8 mouse cellular contexts compared by ENCODE assay signal in the genomic region with DNA sequence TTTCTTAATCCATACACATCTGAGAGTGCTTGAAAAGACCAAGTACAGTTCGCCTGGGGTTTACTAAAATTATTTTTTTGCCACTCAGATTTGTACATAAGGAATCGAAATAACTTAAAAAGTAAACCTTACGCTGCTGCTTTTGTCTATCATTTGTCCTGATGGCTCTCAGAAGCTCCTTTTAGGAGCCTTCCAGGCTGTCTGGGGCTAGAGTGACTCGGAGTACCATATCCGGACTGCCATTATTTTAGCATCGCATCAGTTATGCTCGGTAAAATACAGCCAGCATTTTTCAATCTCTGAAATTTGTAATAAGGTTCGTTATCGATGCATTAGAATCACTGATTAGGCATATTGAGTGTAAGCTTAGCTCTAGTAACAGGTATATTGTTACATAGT. TPM values are rescaled to one million over a fixed set of nuclear protein-coding genes. Genes with fewer than 3 reads are reported as not detected.
DNase-seq lines count a peak whose midpoint lies in the region; ATAC-seq and TF ChIP-seq lines count a peak whose summit lies in the region.

No protein-coding gene starts in this region.

- 79% methylated on average over 9 of the region's 9 CpGs for WGBS in kidney, postnatal 0 days
- WGBS in embryonic facial prominence, embryonic 14.5 days = 78% methylated on average over 9 of the region's 9 CpGs
- WGBS in intestine, embryonic 14.5 days = 78% methylated on average over 9 of the region's 9 CpGs
- 75% methylated on average over 9 of the region's 9 CpGs for WGBS in midbrain, postnatal 0 days

- peak overlapping the region; percentile 30 for H3K4me2 ChIP-seq in kidney, postnatal 0 days (ENCODE audit: low read length)
- H3K4me2 ChIP-seq in embryonic facial prominence, embryonic 14.5 days (ENCODE audit: low read depth, low read length) = peak overlapping the region; percentile 52
- peak overlapping the region; percentile 51 for H3K4me2 ChIP-seq in intestine, embryonic 14.5 days (ENCODE audit: low read length)
- peak overlapping the region; percentile 42 for H3K4me2 ChIP-seq in midbrain, postnatal 0 days (ENCODE audit: low read depth, low read length, poor library complexity, severe bottlenecking)

- peak overlapping the region; percentile 61 for H3K27ac ChIP-seq in kidney, postnatal 0 days
- peak overlapping the region; percentile 95 for H3K27ac ChIP-seq in embryonic facial prominence, embryonic 14.5 days (replicated peaks; ENCODE audit: low read depth, low read length)
- peak overlapping the region; percentile 87 for H3K27ac ChIP-seq in intestine, embryonic 14.5 days (ENCODE audit: low read depth)
- H3K27ac ChIP-seq in midbrain, postnatal 0 days (ENCODE audit: low read depth, low read length) = peak overlapping the region; percentile 63

- no peak for TF ChIP-seq CTCF in kidney, postnatal 0 days (IDR thresholded peaks at IDR 0.05; ENCODE audit: low read depth)
- no peak for TF ChIP-seq CTCF in midbrain, postnatal 0 days (IDR thresholded peaks at IDR 0.05)

- ATAC-seq in kidney, postnatal 0 days (replicated peaks; ENCODE audit: low FRiP score, low read depth) = no peak
- no peak for ATAC-seq in embryonic facial prominence, embryonic 14.5 days (ENCODE audit: low read depth)
- no peak for ATAC-seq in intestine, embryonic 14.5 days (replicated peaks; ENCODE audit: low FRiP score, low TSS enrichment, low read depth)
- ATAC-seq in midbrain, postnatal 0 days (ENCODE audit: low FRiP score) = no peak
- ATAC-seq in activated CD4-positive, CD25-positive, alpha-beta regulatory T cell, adult 4 months = no peak
- no peak for ATAC-seq in megakaryocyte-erythroid progenitor cell, adult 5-6 weeks (replicated peaks; ENCODE audit: low FRiP score, low TSS enrichment, poor library complexity, severe bottlenecking)

- no peaks in the 10 kb centered on the region for H3K27me3 ChIP-seq in kidney, postnatal 0 days (ENCODE audit: insufficient read depth, low read length)
- no peaks in the 10 kb centered on the region for H3K27me3 ChIP-seq in embryonic facial prominence, embryonic 14.5 days (replicated peaks; ENCODE audit: control insufficient read depth, insufficient read depth, low read length)
- H3K27me3 ChIP-seq in intestine, embryonic 14.5 days (replicated peaks; ENCODE audit: control insufficient read depth, insufficient read depth, low read length) = no peaks in the 10 kb centered on the region
- no peaks in the 10 kb centered on the region for H3K27me3 ChIP-seq in midbrain, postnatal 0 days (ENCODE audit: insufficient read depth, low read length)

- no peaks in the 10 kb centered on the region for H3K9me3 ChIP-seq in kidney, postnatal 0 days (replicated peaks; ENCODE audit: low read length)
- no peaks in the 10 kb centered on the region for H3K9me3 ChIP-seq in embryonic facial prominence, embryonic 14.5 days (ENCODE audit: control insufficient read depth, low read length)
- H3K9me3 ChIP-seq in intestine, embryonic 14.5 days (ENCODE audit: control insufficient read depth, low read length) = no peaks in the 10 kb centered on the region
- no peaks in the 10 kb centered on the region for H3K9me3 ChIP-seq in midbrain, postnatal 0 days (ENCODE audit: low read length)

- H3K4me1 ChIP-seq in kidney, postnatal 0 days (replicated peaks; ENCODE audit: insufficient read depth, low read length) = peaks cover 19% of the 10 kb centered on the region
- H3K4me1 ChIP-seq in embryonic facial prominence, embryonic 14.5 days (ENCODE audit: control insufficient read depth, insufficient read depth, low read length) = peaks cover 29% of the 10 kb centered on the region
- peaks cover 21% of the 10 kb centered on the region for H3K4me1 ChIP-seq in intestine, embryonic 14.5 days (replicated peaks; ENCODE audit: control insufficient read depth, insufficient read depth, low read length)
- H3K4me1 ChIP-seq in midbrain, postnatal 0 days (ENCODE audit: insufficient read depth, low read length) = 0 out of 2 replicates have a peak, but pooled peaks cover 7% of the 10 kb centered on the region

- H3K36me3 ChIP-seq in kidney, postnatal 0 days (ENCODE audit: insufficient read depth, low read length) = no peaks in the 10 kb centered on the region
- no peaks in the 10 kb centered on the region for H3K36me3 ChIP-seq in embryonic facial prominence, embryonic 14.5 days (ENCODE audit: control insufficient read depth, insufficient read depth, low read length)
- no peaks in the 10 kb centered on the region for H3K36me3 ChIP-seq in intestine, embryonic 14.5 days (ENCODE audit: control insufficient read depth, insufficient read depth, low read length)
- H3K36me3 ChIP-seq in midbrain, postnatal 0 days (ENCODE audit: insufficient read depth, low read length) = no peaks in the 10 kb centered on the region

- no peak overlapping the region for H3K4me3 ChIP-seq in kidney, postnatal 0 days (replicated peaks; ENCODE audit: low read depth, low read length)
- peak overlapping the region; percentile 29 for H3K4me3 ChIP-seq in embryonic facial prominence, embryonic 14.5 days (ENCODE audit: low read depth, low read length)
- peak overlapping the region; percentile 29 for H3K4me3 ChIP-seq in intestine, embryonic 14.5 days (ENCODE audit: low read depth, low read length)
- H3K4me3 ChIP-seq in midbrain, postnatal 0 days (ENCODE audit: low read depth, low read length) = peak overlapping the region; percentile 20; the same call in 1 of the 2 replicates

- DNase-seq in kidney, postnatal 0 days (ENCODE audit: low spot score) = no peak
- no peak for DNase-seq in kidney, postnatal 36 days
- no peak for DNase-seq in embryonic facial prominence, embryonic 14.5 days (ENCODE audit: low spot score)
- DNase-seq in intestine, embryonic 14.5 days (ENCODE audit: low spot score) = no peak
- DNase-seq in midbrain, postnatal 0 days (ENCODE audit: low spot score) = no peak
- DNase-seq in embryo, embryonic 10.5 days (ENCODE audit: low spot score) = no peak

- 0 out of 2 replicates have a peak overlapping the region, but pooled peaks have one; percentile 14 for H3K9ac ChIP-seq in kidney, postnatal 0 days (ENCODE audit: low read depth, low read length)
- peak overlapping the region; percentile 62 for H3K9ac ChIP-seq in embryonic facial prominence, embryonic 14.5 days (ENCODE audit: low read depth, low read length)
- H3K9ac ChIP-seq in intestine, embryonic 14.5 days (ENCODE audit: low read length) = peak overlapping the region; percentile 68
- 0 out of 2 replicates have a peak overlapping the region, but pooled peaks have one; percentile 29 for H3K9ac ChIP-seq in midbrain, postnatal 0 days (replicated peaks; ENCODE audit: low read length, poor library complexity, severe bottlenecking)

RNA-seq across cellular contexts. Expression of a gene that starts 0.7 kb away (rescaled TPM):
- 86.7 and 107 TPM in 2 replicates for polyA plus RNA-seq in kidney, postnatal 0 days (2015; fragmentation: Nextera tagmentation; extraction: Ambion mirVana)
- polyA plus RNA-seq in embryonic facial prominence, embryonic 14.5 days (2014; fragmentation: Nextera tagmentation; extraction: Ambion mirVana) = 46.9 and 57.6 TPM in 2 replicates
- polyA plus RNA-seq in intestine, embryonic 14.5 days (2014; fragmentation: Nextera tagmentation; extraction: Ambion mirVana) = 33.3 and 45.5 TPM in 2 replicates
- 914 and 1,403 TPM in 2 replicates for total RNA-seq in midbrain, postnatal 0 days (2014; rRNA removed)
- polyA plus RNA-seq in midbrain, postnatal 0 days (2015; fragmentation: Nextera tagmentation; extraction: Ambion mirVana) = 41.9 and 45.6 TPM in 2 replicates
- polyA plus RNA-seq in activated CD4-positive, CD25-positive, alpha-beta regulatory T cell, adult 4 months (2017; shearing (Covaris generic)) = 10 to 100 TPM in 1 of 2 experiments, not detected in 1; 86.9 TPM
- 61.3 and 86.2 TPM in 2 replicates for total RNA-seq in megakaryocyte-erythroid progenitor cell, adult 5-6 weeks (2014; fragmentation: Nextera tagmentation)
- total RNA-seq in megakaryocyte-erythroid progenitor cell, adult 5-6 weeks (2017) = not detected in 2 replicates

RNA-seq across cellular contexts. Expression of a gene that starts 1.9 kb away (rescaled TPM):
- polyA plus RNA-seq in kidney, postnatal 0 days (2015; fragmentation: Nextera tagmentation; extraction: Ambion mirVana) = 2.1 and 2.3 TPM in 2 replicates
- polyA plus RNA-seq in embryonic facial prominence, embryonic 14.5 days (2014; fragmentation: Nextera tagmentation; extraction: Ambion mirVana) = 5.2 and 5.3 TPM in 2 replicates
- polyA plus RNA-seq in intestine, embryonic 14.5 days (2014; fragmentation: Nextera tagmentation; extraction: Ambion mirVana) = 8.3 and 8.7 TPM in 2 replicates
- total RNA-seq in midbrain, postnatal 0 days (2014; rRNA removed) = 67.5 and 182 TPM in 2 replicates
- polyA plus RNA-seq in midbrain, postnatal 0 days (2015; fragmentation: Nextera tagmentation; extraction: Ambion mirVana) = 0.56 and 0.68 TPM in 2 replicates
- 1 to 10 TPM in 1 of 2 experiments, under 1 TPM in 1; 0.56 to 2.5 TPM for polyA plus RNA-seq in activated CD4-positive, CD25-positive, alpha-beta regulatory T cell, adult 4 months (2017; shearing (Covaris generic))
- 238 and 244 TPM in 2 replicates for total RNA-seq in megakaryocyte-erythroid progenitor cell, adult 5-6 weeks (2014; fragmentation: Nextera tagmentation)
- total RNA-seq in megakaryocyte-erythroid progenitor cell, adult 5-6 weeks (2017) = 41.9 and 280 TPM in 2 replicates

RNA-seq across cellular contexts. Expression of a gene that starts 4.5 kb away (rescaled TPM):
- 30.9 and 33.5 TPM in 2 replicates for polyA plus RNA-seq in kidney, postnatal 0 days (2015; fragmentation: Nextera tagmentation; extraction: Ambion mirVana)
- polyA plus RNA-seq in embryonic facial prominence, embryonic 14.5 days (2014; fragmentation: Nextera tagmentation; extraction: Ambion mirVana) = 19.8 and 22.0 TPM in 2 replicates
- 16.3 and 23.3 TPM in 2 replicates for polyA plus RNA-seq in intestine, embryonic 14.5 days (2014; fragmentation: Nextera tagmentation; extraction: Ambion mirVana)
- 786 and 1,113 TPM in 2 replicates for total RNA-seq in midbrain, postnatal 0 days (2014; rRNA removed)
- polyA plus RNA-seq in midbrain, postnatal 0 days (2015; fragmentation: Nextera tagmentation; extraction: Ambion mirVana) = 18.8 and 19.5 TPM in 2 replicates
- polyA plus RNA-seq in activated CD4-positive, CD25-positive, alpha-beta regulatory T cell, adult 4 months (2017; shearing (Covaris generic)) = 10 to 100 TPM in 1 of 2 experiments, not detected in 1; 46.6 TPM
- 17.9 and 44.2 TPM in 2 replicates for total RNA-seq in megakaryocyte-erythroid progenitor cell, adult 5-6 weeks (2014; fragmentation: Nextera tagmentation)
- 5,412 and 6,422 TPM in 2 replicates for total RNA-seq in megakaryocyte-erythroid progenitor cell, adult 5-6 weeks (2017)

RNA-seq across cellular contexts. Expression of a gene that starts 5.7 kb away (rescaled TPM):
- polyA plus RNA-seq in kidney, postnatal 0 days (2015; fragmentation: Nextera tagmentation; extraction: Ambion mirVana) = 0.62 and 1.0 TPM in 2 replicates
- 0.48 TPM in 1 of 2 replicates, not detected in the other for polyA plus RNA-seq in embryonic facial prominence, embryonic 14.5 days (2014; fragmentation: Nextera tagmentation; extraction: Ambion mirVana)
- polyA plus RNA-seq in intestine, embryonic 14.5 days (2014; fragmentation: Nextera tagmentation; extraction: Ambion mirVana) = 0.56 and 2.0 TPM in 2 replicates
- total RNA-seq in midbrain, postnatal 0 days (2014; rRNA removed) = 2.8 TPM in 1 of 2 replicates, not detected in the other
- polyA plus RNA-seq in midbrain, postnatal 0 days (2015; fragmentation: Nextera tagmentation; extraction: Ambion mirVana) = 0.11 and 0.32 TPM in 2 replicates
- not detected for polyA plus RNA-seq in activated CD4-positive, CD25-positive, alpha-beta regulatory T cell, adult 4 months (2017; shearing (Covaris generic))
- total RNA-seq in megakaryocyte-erythroid progenitor cell, adult 5-6 weeks (2014; fragmentation: Nextera tagmentation) = 2.9 and 4.4 TPM in 2 replicates
- not detected in 2 replicates for total RNA-seq in megakaryocyte-erythroid progenitor cell, adult 5-6 weeks (2017)

RNA-seq across cellular contexts. Expression of a gene that starts 19.9 kb away (rescaled TPM):
- polyA plus RNA-seq in kidney, postnatal 0 days (2015; fragmentation: Nextera tagmentation; extraction: Ambion mirVana) = 8.7 and 8.9 TPM in 2 replicates
- 7.8 and 8.8 TPM in 2 replicates for polyA plus RNA-seq in embryonic facial prominence, embryonic 14.5 days (2014; fragmentation: Nextera tagmentation; extraction: Ambion mirVana)
- polyA plus RNA-seq in intestine, embryonic 14.5 days (2014; fragmentation: Nextera tagmentation; extraction: Ambion mirVana) = 7.3 and 7.6 TPM in 2 replicates
- total RNA-seq in midbrain, postnatal 0 days (2014; rRNA removed) = 8.7 and 12.7 TPM in 2 replicates
- polyA plus RNA-seq in midbrain, postnatal 0 days (2015; fragmentation: Nextera tagmentation; extraction: Ambion mirVana) = 2.8 and 2.9 TPM in 2 replicates
- 1 to 10 TPM; 1.5 to 3.3 TPM for polyA plus RNA-seq in activated CD4-positive, CD25-positive, alpha-beta regulatory T cell, adult 4 months (2017; shearing (Covaris generic))
- total RNA-seq in megakaryocyte-erythroid progenitor cell, adult 5-6 weeks (2014; fragmentation: Nextera tagmentation) = 10.8 and 11.4 TPM in 2 replicates
- total RNA-seq in megakaryocyte-erythroid progenitor cell, adult 5-6 weeks (2017) = 7.4 and 10.0 TPM in 2 replicates

Comparison
In these comparisons a context has a peak if more than half of its experiments do, and no peak if none do; other contexts are left out.
1. H3K9ac ChIP-seq: peak in every context shown above with its lines; median percentile 68 in intestine, embryonic 14.5 days; 62 in embryonic facial prominence, embryonic 14.5 days; 29 in midbrain, postnatal 0 days; 14 in kidney, postnatal 0 days.